Mouse (Mus musculus): ENCODE results near the gene Taf1d. TPM values are rescaled to one million over a fixed set of nuclear protein-coding genes. Genes with fewer than 3 reads are reported as not detected.

Gene Taf1d
- polyA plus RNA-seq, 1 experiment from 2014 or later = 42.5 TPM

DNA sequence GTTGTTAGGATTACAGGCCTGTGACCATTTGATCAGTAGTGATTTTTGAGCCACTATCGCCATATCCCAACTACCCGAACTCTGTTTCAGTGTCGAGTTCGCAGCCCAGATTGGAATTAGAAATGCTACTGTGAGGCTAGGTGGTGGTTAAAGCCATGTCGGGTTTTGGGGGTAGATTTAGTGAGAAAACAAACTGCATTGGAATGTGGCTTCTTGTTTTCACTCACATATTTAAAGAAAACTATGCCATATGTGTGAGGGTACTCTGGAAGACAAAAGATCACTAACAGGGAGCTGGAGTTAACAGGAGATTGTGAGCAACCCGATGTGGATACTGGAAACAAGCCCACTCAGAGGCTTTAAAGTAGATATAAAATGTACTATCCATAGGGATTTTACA lies 1.2 kb downstream of the Taf1d start:
- 11% methylated on average over 6 of the region's 6 CpGs for WGBS
- H3K27ac ChIP-seq (replicated peaks in 1 of 2; ENCODE audit: control insufficient read depth in 1 of 2, insufficient read depth in 1 of 2, low read depth in 2 of 2, low read length in 2 of 2) = peak overlapping the region in 1 of 2 experiments; percentile 33; a peak in 1 of 4 replicates
- ATAC-seq (ENCODE audit: insufficient number of reproducible peaks, insufficient read depth, low FRiP score, low read depth) = no peak

DNA sequence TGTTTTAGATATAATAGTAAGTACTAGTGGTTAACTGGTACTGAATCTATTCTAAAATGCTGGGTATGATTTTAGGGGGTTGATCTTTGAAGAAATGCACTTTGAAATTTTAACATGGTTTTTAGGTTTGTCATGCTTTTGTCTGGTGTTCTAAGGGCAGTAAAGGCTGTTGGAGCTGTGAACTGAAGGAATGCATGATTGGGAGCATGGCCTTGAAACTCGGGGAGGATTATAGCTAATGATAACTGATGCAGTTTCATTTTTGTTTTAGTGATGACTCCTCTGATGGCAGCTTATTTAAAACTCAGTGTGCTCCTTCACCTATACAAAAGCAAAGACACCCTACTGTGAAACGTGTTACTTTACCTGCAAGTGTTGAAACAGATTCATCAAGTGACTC lies 2.2 kb downstream of the Taf1d start:
- WGBS = 53% methylated on average over 2 of the region's 2 CpGs
- H3K27me3 ChIP-seq (ENCODE audit: control insufficient read depth, insufficient read depth, low read length) = no peaks in the 10 kb centered on the region
- ATAC-seq (ENCODE audit: insufficient number of reproducible peaks, insufficient read depth, low FRiP score, low read depth) = no peak
- peaks cover 56% of the 10 kb centered on the region for H3K36me3 ChIP-seq (ENCODE audit: control insufficient read depth, insufficient read depth, low read length)
- peak overlapping the region; percentile 83 for H3K4me2 ChIP-seq (ENCODE audit: low read length)
- H3K4me1 ChIP-seq (ENCODE audit: control insufficient read depth in 2 of 2, insufficient read depth in 2 of 2, low read length in 2 of 2) = peaks cover 0 to 17% of the 10 kb centered on the region in 2 experiments; a peak in 2 of 4 replicates
- no peaks in the 10 kb centered on the region for H3K9me3 ChIP-seq (ENCODE audit: control insufficient read depth, low read length)
- H3K9ac ChIP-seq (ENCODE audit: low read length) = 0 out of 2 replicates have a peak overlapping the region, but pooled peaks have one; percentile 34
- H3K27ac ChIP-seq (replicated peaks in 1 of 2; ENCODE audit: control insufficient read depth in 1 of 2, insufficient read depth in 1 of 2, low read depth in 2 of 2, low read length in 2 of 2) = no peak overlapping the region
- H3K4me3 ChIP-seq (ENCODE audit: control insufficient read depth in 1 of 2, insufficient read depth in 1 of 2, low read depth in 1 of 2, low read length in 2 of 2) = no peak overlapping the region

More for the DNA sequence above, 1.2 kb downstream of the Taf1d start:
- Histone ChIP-seq H3K4me1 (ENCODE audit: control insufficient read depth in 2 of 2, insufficient read depth in 2 of 2, low read length in 2 of 2) (peaks cover 0 to 17% of the 10 kb centered on the region in 2 experiments; a peak in 2 of 4 replicates), H3K4me2 (ENCODE audit: low read length) (peak overlapping the region; percentile 83), H3K36me3 (ENCODE audit: control insufficient read depth, insufficient read depth, low read length) (peaks cover 46% of the 10 kb centered on the region), H3K9ac (ENCODE audit: low read length) (peak overlapping the region; percentile 98), H3K9me3 (ENCODE audit: control insufficient read depth, low read length) (no peaks in the 10 kb centered on the region), H3K27me3 (ENCODE audit: control insufficient read depth, insufficient read depth, low read length) (no peaks in the 10 kb centered on the region), H3K4me3 (ENCODE audit: control insufficient read depth in 1 of 2, insufficient read depth in 1 of 2, low read depth in 1 of 2, low read length in 2 of 2) (peak overlapping the region; percentile 84 to 92)

DNA sequence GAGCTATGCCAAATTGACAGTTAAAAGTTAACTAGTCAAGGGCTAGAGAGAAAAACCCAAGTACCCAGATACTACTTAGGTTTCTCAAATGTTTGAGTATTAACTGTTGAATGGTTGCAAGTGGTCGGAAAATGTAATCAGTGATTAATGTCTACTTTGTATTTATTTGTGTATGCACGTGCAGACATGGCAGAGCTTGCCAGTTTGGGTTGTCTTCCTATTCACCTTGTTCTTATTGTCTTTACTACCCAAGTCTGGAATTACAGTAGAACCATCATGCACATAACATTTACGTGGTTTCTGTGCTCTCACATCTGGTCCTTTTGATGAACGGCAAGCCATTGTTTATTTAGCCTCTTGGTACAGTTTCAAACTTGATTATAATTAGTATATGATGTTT lies 3.4 kb downstream of the Taf1d start:
- Histone ChIP-seq H3K4me2 (ENCODE audit: low read length) (peak overlapping the region; percentile 23), H3K27ac (replicated peaks in 1 of 2; ENCODE audit: control insufficient read depth in 1 of 2, insufficient read depth in 1 of 2, low read depth in 2 of 2, low read length in 2 of 2) (no peak overlapping the region), H3K36me3 (ENCODE audit: control insufficient read depth, insufficient read depth, low read length) (peaks cover 67% of the 10 kb centered on the region), H3K9ac (ENCODE audit: low read length) (0 out of 2 replicates have a peak overlapping the region, but pooled peaks have one; percentile 25), H3K27me3 (ENCODE audit: control insufficient read depth, insufficient read depth, low read length) (no peaks in the 10 kb centered on the region), H3K4me3 (ENCODE audit: control insufficient read depth in 1 of 2, insufficient read depth in 1 of 2, low read depth in 1 of 2, low read length in 2 of 2) (no peak overlapping the region), H3K4me1 (ENCODE audit: control insufficient read depth in 2 of 2, insufficient read depth in 2 of 2, low read length in 2 of 2) (peaks cover 0 to 17% of the 10 kb centered on the region in 2 experiments; a peak in 2 of 4 replicates), H3K9me3 (ENCODE audit: control insufficient read depth, low read length) (no peaks in the 10 kb centered on the region)
- WGBS = 77% methylated on average over 4 of the region's 4 CpGs
- no peak for ATAC-seq (ENCODE audit: insufficient number of reproducible peaks, insufficient read depth, low FRiP score, low read depth)

DNA sequence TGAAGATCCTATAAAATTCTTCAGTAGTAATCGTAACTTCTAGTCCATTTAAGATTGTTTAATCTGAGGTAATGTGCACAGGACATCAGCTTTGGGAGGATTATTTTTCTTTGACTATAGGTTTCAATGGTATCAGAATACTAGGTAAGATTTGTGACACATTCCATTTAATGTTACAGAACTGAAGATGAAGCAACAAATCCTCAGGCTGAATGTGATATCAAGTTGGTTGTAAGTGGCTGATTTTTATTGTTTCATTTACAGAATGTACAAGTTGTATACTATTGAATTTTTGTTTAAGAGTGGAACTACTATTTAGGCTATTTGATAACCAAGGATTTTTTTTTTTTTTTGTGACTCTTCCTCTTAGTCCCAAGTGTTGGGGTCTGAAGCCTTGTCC lies 4.2 kb downstream of the Taf1d start:
- Histone ChIP-seq H3K36me3 (ENCODE audit: control insufficient read depth, insufficient read depth, low read length) (peaks cover 75% of the 10 kb centered on the region), H3K4me1 (ENCODE audit: control insufficient read depth in 2 of 2, insufficient read depth in 2 of 2, low read length in 2 of 2) (peaks cover 0 to 17% of the 10 kb centered on the region in 2 experiments; a peak in 2 of 4 replicates), H3K4me2 (ENCODE audit: low read length) (no peak overlapping the region), H3K27me3 (ENCODE audit: control insufficient read depth, insufficient read depth, low read length) (no peaks in the 10 kb centered on the region), H3K27ac (replicated peaks in 1 of 2; ENCODE audit: control insufficient read depth in 1 of 2, insufficient read depth in 1 of 2, low read depth in 2 of 2, low read length in 2 of 2) (no peak overlapping the region), H3K9me3 (ENCODE audit: control insufficient read depth, low read length) (no peaks in the 10 kb centered on the region), H3K9ac (ENCODE audit: low read length) (no peak overlapping the region), H3K4me3 (ENCODE audit: control insufficient read depth in 1 of 2, insufficient read depth in 1 of 2, low read depth in 1 of 2, low read length in 2 of 2) (no peak overlapping the region)
- 100% methylated on average over 1 of the region's 1 CpGs for WGBS
- no peak for ATAC-seq (ENCODE audit: insufficient number of reproducible peaks, insufficient read depth, low FRiP score, low read depth)

DNA sequence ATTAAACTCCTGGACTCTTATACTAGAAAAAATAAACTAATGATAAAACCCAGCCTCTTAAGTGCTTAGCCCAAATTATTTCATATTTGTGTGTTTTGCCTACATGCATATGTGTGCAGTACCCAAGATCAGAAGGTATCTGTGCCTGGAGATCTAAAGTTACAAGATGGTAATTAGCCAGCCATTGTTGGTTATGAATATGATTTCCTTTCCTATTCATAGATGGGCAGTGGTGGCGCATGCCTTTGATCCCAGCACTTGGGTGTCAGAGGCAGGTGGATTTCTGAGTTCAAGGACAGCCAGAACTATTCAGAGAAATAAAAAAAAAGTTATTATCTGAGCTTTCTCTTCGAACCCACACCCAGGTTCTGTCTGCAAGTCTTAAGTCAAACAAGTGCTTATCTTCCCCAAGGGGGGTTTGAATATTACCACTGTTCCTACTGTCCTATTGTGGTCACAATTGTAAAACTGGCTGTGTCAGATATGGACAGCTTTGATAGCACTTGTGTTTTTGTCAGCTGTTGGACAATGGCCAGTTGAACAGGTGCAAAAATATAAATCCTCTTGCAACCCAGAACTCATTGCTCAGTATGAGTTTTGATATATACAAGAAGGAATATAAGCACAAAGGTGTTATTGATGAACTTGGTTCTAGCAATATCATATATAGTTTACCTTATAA lies 6.2 kb downstream of the Taf1d start:
- 83% methylated on average over 2 of the region's 2 CpGs for WGBS
- no peaks in the 10 kb centered on the region for H3K9me3 ChIP-seq (ENCODE audit: control insufficient read depth, low read length)
- no peak for ATAC-seq (ENCODE audit: insufficient number of reproducible peaks, insufficient read depth, low FRiP score, low read depth)
- H3K9ac ChIP-seq (ENCODE audit: low read length) = no peak overlapping the region
- peaks cover 0 to 13% of the 10 kb centered on the region in 2 experiments; a peak in 2 of 4 replicates for H3K4me1 ChIP-seq (ENCODE audit: control insufficient read depth in 2 of 2, insufficient read depth in 2 of 2, low read length in 2 of 2)
- no peak overlapping the region for H3K27ac ChIP-seq (replicated peaks in 1 of 2; ENCODE audit: control insufficient read depth in 1 of 2, insufficient read depth in 1 of 2, low read depth in 2 of 2, low read length in 2 of 2)
- no peak overlapping the region for H3K4me2 ChIP-seq (ENCODE audit: low read length)
- H3K4me3 ChIP-seq (ENCODE audit: control insufficient read depth in 1 of 2, insufficient read depth in 1 of 2, low read depth in 1 of 2, low read length in 2 of 2) = no peak overlapping the region
- no peaks in the 10 kb centered on the region for H3K27me3 ChIP-seq (ENCODE audit: control insufficient read depth, insufficient read depth, low read length)
- peaks cover 92% of the 10 kb centered on the region for H3K36me3 ChIP-seq (ENCODE audit: control insufficient read depth, insufficient read depth, low read length)

DNA sequence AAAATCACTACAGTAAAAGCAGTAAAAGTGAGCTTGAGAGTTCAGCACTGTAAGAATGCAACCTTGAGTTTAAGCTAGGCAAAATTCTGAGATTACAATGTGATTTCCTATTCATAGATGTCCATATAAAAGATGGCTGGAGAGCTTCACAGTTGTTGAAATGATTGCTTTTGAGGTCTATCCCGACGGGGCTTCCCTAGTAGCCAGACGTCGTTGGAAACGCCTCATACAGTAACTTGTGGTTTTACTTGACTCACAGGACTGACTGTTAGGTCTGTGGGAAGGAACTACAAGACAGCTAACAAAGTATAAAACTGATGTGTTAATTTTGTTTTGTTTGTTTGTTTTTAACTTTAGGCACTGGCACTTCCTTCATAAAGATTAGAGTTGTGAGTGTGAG lies 7.6 kb downstream of the Taf1d start:
- Histone ChIP-seq H3K4me1 (ENCODE audit: control insufficient read depth in 2 of 2, insufficient read depth in 2 of 2, low read length in 2 of 2) (peaks cover 0 to 6% of the 10 kb centered on the region in 2 experiments; a peak in 1 of 4 replicates), H3K9me3 (ENCODE audit: control insufficient read depth, low read length) (no peaks in the 10 kb centered on the region), H3K4me3 (ENCODE audit: control insufficient read depth in 1 of 2, insufficient read depth in 1 of 2, low read depth in 1 of 2, low read length in 2 of 2) (no peak overlapping the region), H3K27me3 (ENCODE audit: control insufficient read depth, insufficient read depth, low read length) (no peaks in the 10 kb centered on the region), H3K9ac (ENCODE audit: low read length) (no peak overlapping the region), H3K4me2 (ENCODE audit: low read length) (no peak overlapping the region), H3K27ac (replicated peaks in 1 of 2; ENCODE audit: control insufficient read depth in 1 of 2, insufficient read depth in 1 of 2, low read depth in 2 of 2, low read length in 2 of 2) (no peak overlapping the region), H3K36me3 (ENCODE audit: control insufficient read depth, insufficient read depth, low read length) (peaks cover 90% of the 10 kb centered on the region)
- WGBS = 87% methylated on average over 5 of the region's 5 CpGs
- ATAC-seq (ENCODE audit: insufficient number of reproducible peaks, insufficient read depth, low FRiP score, low read depth) = no peak

DNA sequence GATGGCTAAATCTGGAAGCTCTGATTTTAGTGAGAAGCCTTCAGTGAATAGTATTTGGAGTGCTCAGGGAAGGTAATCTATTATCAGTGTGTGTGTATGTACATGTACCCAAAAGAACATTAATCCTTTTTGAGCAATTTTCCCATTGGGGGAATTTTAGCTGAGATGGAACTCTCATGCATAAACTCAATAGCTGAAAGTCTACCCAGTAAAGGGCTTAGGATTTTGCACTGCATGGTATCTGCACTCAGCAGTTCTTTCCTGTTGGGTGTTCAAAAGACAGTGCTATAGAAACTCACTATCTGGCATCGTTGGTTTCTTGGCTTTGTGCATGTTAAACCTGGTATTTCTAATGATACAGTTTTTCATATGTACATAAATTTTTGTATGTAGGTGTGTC lies 8.6 kb downstream of the Taf1d start:
- H3K36me3 ChIP-seq (ENCODE audit: control insufficient read depth, insufficient read depth, low read length) = peaks cover 80% of the 10 kb centered on the region
- no peak overlapping the region for H3K27ac ChIP-seq (replicated peaks in 1 of 2; ENCODE audit: control insufficient read depth in 1 of 2, insufficient read depth in 1 of 2, low read depth in 2 of 2, low read length in 2 of 2)
- H3K4me2 ChIP-seq (ENCODE audit: low read length) = no peak overlapping the region
- no peaks in the 10 kb centered on the region for H3K4me1 ChIP-seq (ENCODE audit: control insufficient read depth in 2 of 2, insufficient read depth in 2 of 2, low read length in 2 of 2)
- no peak for ATAC-seq (ENCODE audit: insufficient number of reproducible peaks, insufficient read depth, low FRiP score, low read depth)
- H3K27me3 ChIP-seq (ENCODE audit: control insufficient read depth, insufficient read depth, low read length) = no peaks in the 10 kb centered on the region
- H3K9ac ChIP-seq (ENCODE audit: low read length) = no peak overlapping the region
- 94% methylated on average over 1 of the region's 1 CpGs for whole genome bisulfite sequencing
- no peak overlapping the region for H3K4me3 ChIP-seq (ENCODE audit: control insufficient read depth in 1 of 2, insufficient read depth in 1 of 2, low read depth in 1 of 2, low read length in 2 of 2)
- H3K9me3 ChIP-seq (ENCODE audit: control insufficient read depth, low read length) = no peaks in the 10 kb centered on the region
